Mouse (Mus musculus) thymus, adult 2 months (tissue): ENCODE data around the gene Cstb. TPM values are rescaled to one million over a fixed set of nuclear protein-coding genes. Genes with fewer than 3 reads are reported as not detected.
A peak's percentile ranks its signal among the peaks of the same experiment; 100 is the strongest.

Experiments
- DNase-seq: peaks from one replicate; pipeline ENCODE4 v3.0.0; 2021
- H3K27ac ChIP-seq: fragments of 200-500 bp; 2 replicates; pipeline ENCODE4 v1.5.1; 2012; ENCODE audit warnings: low read length, control low read depth; ENCODE audit not compliant: control insufficient read depth, insufficient read depth
- H3K27me3 ChIP-seq: fragments of 200-500 bp; 2 replicates; pipeline ENCODE4 v1.6.1; 2012; ENCODE audit warnings: mild to moderate bottlenecking, low read length, moderate library complexity, mixed read lengths; ENCODE audit not compliant: control insufficient read depth, insufficient read depth
- H3K36me3 ChIP-seq: fragments of 200-500 bp; 2 replicates; pipeline ENCODE4 v1.6.1; 2012; ENCODE audit warnings: mild to moderate bottlenecking, low read length, moderate library complexity; ENCODE audit not compliant: control insufficient read depth, insufficient read depth
- H3K4me1 ChIP-seq: fragments of 200-500 bp; replicated peaks from 2 replicates; pipeline ENCODE4 v1.6.1; 2012; ENCODE audit warnings: low read length; ENCODE audit not compliant: control insufficient read depth, insufficient read depth
- H3K4me3 ChIP-seq: fragments of 200-500 bp; 2 replicates; pipeline ENCODE4 v1.5.1; 2012; ENCODE audit warnings: mild to moderate bottlenecking, low read length, control low read depth, moderate library complexity; ENCODE audit not compliant: control insufficient read depth, insufficient read depth
- CTCF ChIP-seq: fragments of 200-500 bp; IDR thresholded peaks from 2 replicates; pipeline ENCODE4 v1.5.1; 2012; ENCODE audit warnings: mild to moderate bottlenecking, control low read depth, low read length, moderate library complexity, borderline replicate concordance; ENCODE audit not compliant: control insufficient read depth, poor library complexity, insufficient read depth; ENCODE audit errors: extremely low read depth
- POLR2A ChIP-seq: fragments of 200-500 bp; IDR thresholded peaks from 2 replicates; pipeline ENCODE4 v1.6.1; 2012; ENCODE audit warnings: mild to moderate bottlenecking, low read length, control low read depth, moderate library complexity; ENCODE audit not compliant: control insufficient read depth, poor library complexity, insufficient read depth; ENCODE audit errors: extremely low read depth
- WGBS: fragments of 180-500 bp; shearing (Covaris S2); methylation state at CpG from one replicate; pipeline ENCODE4 v1.1.7; 2018; 5-methylcytosine and 5-hydroxymethylcytosine counted together
- polyA plus RNA-seq: library from polyadenylated mRNA; depleted of rRNA; stranded (reverse); fragments of >200 nt; gene quantifications from 2 replicates; pipeline ENCODE4 v1.2.3, GENCODE M21; 2012; rRNA removed

The Cstb gene
- 212 and 247 TPM in 2 replicates for polyA plus RNA-seq

DNA sequence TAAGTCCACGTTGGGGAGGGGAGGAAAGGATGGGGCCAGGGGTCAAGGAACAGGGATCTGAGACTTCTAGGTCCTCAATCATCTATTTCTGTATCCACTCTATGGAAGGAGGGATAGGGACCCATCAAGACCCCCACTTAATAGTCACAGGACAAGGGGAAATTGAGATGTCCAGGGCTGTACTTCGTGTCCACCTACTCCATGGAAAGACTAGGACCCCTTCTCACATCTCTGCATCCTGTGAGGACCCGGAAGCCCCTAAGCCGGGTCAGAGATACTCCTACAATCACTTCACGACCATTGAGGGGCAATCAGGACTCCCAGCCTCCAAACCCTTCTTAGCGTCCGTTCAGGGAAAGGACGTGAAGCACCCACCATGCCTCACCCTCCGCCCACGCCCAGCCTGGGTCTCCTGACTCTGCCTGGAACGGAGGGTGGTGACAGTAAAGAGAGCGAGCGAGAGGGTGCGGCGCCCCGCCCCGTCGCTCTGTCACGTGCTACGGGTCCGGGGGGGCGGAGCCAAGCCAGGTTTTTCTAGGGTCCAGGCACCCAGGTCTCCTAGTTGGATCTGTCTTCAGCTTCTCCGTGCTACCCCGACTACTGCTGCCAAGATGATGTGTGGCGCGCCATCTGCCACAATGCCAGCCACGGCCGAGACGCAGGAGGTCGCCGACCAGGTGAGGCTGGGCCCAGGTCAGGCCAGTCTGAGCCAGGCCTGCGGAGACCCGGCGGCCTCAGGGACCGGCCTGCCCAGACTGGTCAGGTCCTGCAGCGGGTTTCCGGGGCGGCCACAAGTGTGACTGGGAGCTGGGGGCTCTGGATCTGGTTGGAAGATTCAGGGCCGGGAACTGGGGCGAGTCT is at the start of gene Cstb:
Gene Cstb, plus strand, starts transcription at position 489 of the 861 bp plus-strand sequence.
- H3K27ac ChIP-seq: no peak within 1 kb of the TSS
- DNase-seq: peak; percentile 90
- no peak for TF ChIP-seq CTCF
- peak; percentile 63; the same call in 1 of the 2 replicates for TF ChIP-seq POLR2A
- no peaks in the 10 kb centered on the region for H3K27me3 ChIP-seq
- peak within 1 kb of the TSS; percentile 94 for H3K4me3 ChIP-seq
- WGBS: 2% methylated on average over 40 of the region's 40 CpGs
- peaks cover 21% of the 10 kb centered on the region for H3K4me1 ChIP-seq
- H3K36me3 ChIP-seq: peaks cover 6% of the 10 kb centered on the region; the same call in 1 of the 2 replicates

DNA sequence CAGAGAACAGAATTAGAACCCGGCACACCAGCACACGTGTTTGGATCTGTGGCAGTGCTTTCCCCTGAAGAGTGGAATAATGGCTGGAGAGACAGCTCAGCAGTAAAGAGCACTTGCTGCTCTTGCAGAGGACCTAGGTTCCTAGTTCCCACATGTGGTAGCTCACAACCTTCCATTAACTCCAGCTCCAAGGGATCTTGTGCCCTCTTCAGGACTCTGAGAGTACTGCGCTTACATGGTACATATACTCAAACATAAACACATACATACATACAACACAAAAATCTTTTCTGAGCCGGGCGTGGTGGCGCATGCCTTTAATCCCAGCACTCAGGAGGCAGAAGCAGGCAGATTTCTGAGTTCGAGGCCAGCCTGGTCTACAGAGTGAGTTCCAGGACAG is 47.0 kb upstream of the Cstb start:
- DNase-seq: no peak
- Histone ChIP-seq H3K36me3 (no peaks in the 10 kb centered on the region), H3K27ac (no peak overlapping the region), H3K4me1 (0 out of 2 replicates have a peak, but pooled peaks cover 5% of the 10 kb centered on the region), H3K27me3 (no peaks in the 10 kb centered on the region), H3K4me3 (no peak overlapping the region)
- TF ChIP-seq CTCF (no peak), POLR2A (no peak)
- WGBS: 96% methylated on average over 7 of the region's 7 CpGs

DNA sequence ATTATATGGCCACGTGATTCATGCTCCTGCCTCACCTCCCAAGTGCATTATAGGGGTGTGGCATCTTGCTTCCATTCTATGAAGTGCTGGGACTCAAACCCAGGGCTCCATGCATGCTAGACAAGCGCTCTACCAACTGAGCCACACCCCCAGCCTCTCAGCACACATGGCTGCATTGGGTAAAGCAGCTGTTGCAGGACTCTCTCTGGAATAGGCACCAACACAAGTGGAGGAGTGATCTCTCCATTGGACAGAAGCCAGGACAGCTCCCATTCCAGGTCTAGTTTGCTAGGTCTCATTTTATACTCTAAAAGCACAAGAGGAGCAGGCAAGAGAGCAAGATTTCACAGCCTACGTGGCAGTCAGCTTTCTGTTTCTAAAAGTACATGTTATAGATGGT is 41.9 kb upstream of the Cstb start:
- Histone ChIP-seq H3K4me1 (peaks cover 4% of the 10 kb centered on the region), H3K36me3 (no peaks in the 10 kb centered on the region), H3K4me3 (no peak overlapping the region), H3K27ac (no peak overlapping the region), H3K27me3 (no peaks in the 10 kb centered on the region)
- TF ChIP-seq POLR2A (no peak), CTCF (no peak)
- WGBS: 92% methylated on average over 3 of the region's 3 CpGs
- no peak for DNase-seq

DNA sequence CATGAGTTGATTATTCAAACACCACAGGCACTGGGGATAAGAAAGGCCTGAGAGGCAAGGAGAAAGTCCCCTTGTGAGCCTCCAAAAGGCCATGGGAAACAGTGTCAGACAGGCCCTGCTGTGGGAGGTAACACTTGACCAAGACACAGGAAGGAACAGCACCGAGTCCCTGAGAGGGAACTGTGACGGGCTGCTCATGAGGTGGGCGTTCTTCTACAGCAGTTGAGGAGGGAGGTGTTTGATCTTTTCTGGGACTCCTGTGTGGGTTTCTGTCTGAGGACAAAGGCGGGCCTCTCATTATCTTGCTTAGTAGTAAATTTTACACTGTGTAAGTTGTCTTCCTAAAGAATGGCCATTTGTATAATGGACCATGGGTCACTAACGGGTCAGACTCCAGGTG is 39.9 kb upstream of the Cstb start:
- TF ChIP-seq CTCF (no peak), POLR2A (no peak)
- 27% methylated on average over 5 of the region's 5 CpGs for WGBS
- Histone ChIP-seq H3K27me3 (no peaks in the 10 kb centered on the region), H3K4me1 (peaks cover 4% of the 10 kb centered on the region), H3K27ac (no peak overlapping the region), H3K36me3 (no peaks in the 10 kb centered on the region), H3K4me3 (no peak overlapping the region)
- DNase-seq: peak; percentile 29

DNA sequence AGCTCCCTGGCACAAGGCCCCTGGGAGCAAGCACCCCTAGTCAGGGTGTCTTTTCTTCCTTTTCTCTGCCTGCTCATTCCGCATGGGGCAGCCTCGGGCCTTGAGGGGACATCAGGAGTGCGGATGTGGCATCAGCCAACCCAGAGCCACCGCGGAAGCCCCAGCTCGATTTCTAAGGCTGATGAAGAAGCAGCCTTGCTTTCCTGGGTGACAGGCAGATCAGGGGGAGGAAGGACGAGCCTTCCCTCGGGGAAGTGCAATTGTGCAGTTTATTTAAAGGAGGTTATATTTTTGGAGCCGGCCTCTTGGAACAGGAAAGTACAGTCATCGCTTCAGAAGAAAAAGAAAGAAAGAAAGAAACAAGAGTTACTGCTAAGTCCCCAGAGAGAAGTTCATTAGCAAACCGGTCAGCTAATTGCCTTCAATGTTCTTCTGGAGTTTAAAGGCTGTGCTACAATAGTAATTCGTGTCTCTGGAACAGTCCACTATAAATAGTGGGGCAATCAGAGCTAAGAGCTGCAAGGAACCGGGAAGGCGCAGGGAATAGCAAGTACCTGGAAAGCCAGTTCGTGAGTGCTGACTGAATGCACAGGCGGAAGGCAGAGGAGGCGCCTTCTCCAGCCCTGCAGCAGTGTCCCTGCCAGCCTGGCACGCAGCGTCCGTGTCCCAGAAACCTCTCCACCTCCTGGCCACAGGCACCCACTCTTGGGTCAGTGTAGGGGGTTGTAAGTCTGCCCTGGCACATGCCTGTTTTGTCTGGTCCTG is 37.1 kb upstream of the Cstb start:
- Histone ChIP-seq H3K4me3 (no peak overlapping the region), H3K27me3 (no peaks in the 10 kb centered on the region), H3K4me1 (peaks cover 9% of the 10 kb centered on the region), H3K27ac (no peak overlapping the region), H3K36me3 (no peaks in the 10 kb centered on the region)
- TF ChIP-seq POLR2A (no peak), CTCF (no peak)
- no peak for DNase-seq
- WGBS: 81% methylated on average over 20 of the region's 20 CpGs

DNA sequence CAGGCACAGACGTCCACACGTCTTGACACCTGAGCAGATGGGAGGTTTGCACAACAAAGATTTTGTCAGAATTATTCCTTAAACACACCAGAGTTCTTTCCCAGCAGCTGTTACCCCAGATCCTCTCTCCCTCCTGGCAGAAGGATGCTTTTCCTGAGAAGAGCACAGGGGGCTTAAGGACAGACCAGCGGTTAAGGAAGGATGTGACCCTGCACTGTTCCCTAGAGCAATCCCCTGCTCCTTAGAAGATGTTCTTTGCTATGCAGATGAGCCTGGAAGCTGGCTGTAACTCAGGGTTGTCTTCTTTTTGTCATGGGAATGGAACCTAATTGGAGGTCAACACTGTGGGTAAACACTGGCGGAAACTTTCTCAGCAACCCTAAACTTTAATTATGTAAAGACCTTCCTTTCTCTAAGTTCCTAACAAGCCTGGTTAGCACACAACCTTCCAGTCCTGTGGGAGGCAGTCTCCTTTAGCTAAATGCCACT is 34.4 kb upstream of the Cstb start:
- 90% methylated on average over 4 of the region's 4 CpGs for WGBS
- no peaks in the 10 kb centered on the region for H3K36me3 ChIP-seq
- no peaks in the 10 kb centered on the region for H3K27me3 ChIP-seq
- H3K4me3 ChIP-seq: no peak overlapping the region
- no peak overlapping the region for H3K27ac ChIP-seq
- H3K4me1 ChIP-seq: peaks cover 5% of the 10 kb centered on the region; the same call in 1 of the 2 replicates
- TF ChIP-seq POLR2A (no peak), CTCF (no peak)
- no peak for DNase-seq
